Mouse (Mus musculus) megakaryocyte, embryonic 14.5 days (primary cell): ENCODE measurements at regions not wholly inside any gene's neighbourhood (a gene's known extent, or its start where the extent isn't known, plus 50 kb on each side); places are given as distances from the start of the nearest gene placed in this dataset.

ENCODE experiments used
- H3K27me3 ChIP-seq: replicated peaks from 2 replicates; pipeline ENCODE3; 2012; ENCODE audit warnings: inconsistent platforms
- H3K36me3 ChIP-seq: replicated peaks from 2 replicates; pipeline ENCODE3; 2012; ENCODE audit warnings: low read length, inconsistent platforms, mixed read lengths
- H3K4me1 ChIP-seq: 2 replicates; pipeline ENCODE4 v1.6.1; 2012; ENCODE audit warnings: inconsistent platforms
- H3K4me3 ChIP-seq: replicated peaks from 2 replicates; pipeline ENCODE3; 2012; ENCODE audit warnings: moderate library complexity, mild to moderate bottlenecking, inconsistent platforms
- H3K9me3 ChIP-seq: 2 replicates; pipeline ENCODE4 v1.6.1; 2012; ENCODE audit warnings: inconsistent platforms
- FLI1 ChIP-seq: IDR thresholded peaks from 2 replicates; pipeline ENCODE4 v1.6.1; 2012; ENCODE audit warnings: low read length, inconsistent platforms, mixed read lengths
- GATA1 ChIP-seq: IDR thresholded peaks from 3 replicates; pipeline ENCODE4 v1.6.1; 2012; ENCODE audit warnings: mixed read lengths, low read length, inconsistent platforms, borderline replicate concordance

GRCm38 (mm10) chr6:111985452-111985851 lies 288.1 kb upstream of the Lmcd1 start:
- TF ChIP-seq GATA1 (no peak), FLI1 (no peak)
- H3K9me3 ChIP-seq: peaks cover 4% of the 10 kb centered on the region; the same call in 1 of the 2 replicates
- no peak overlapping the region for H3K4me3 ChIP-seq
- H3K4me1 ChIP-seq: no peaks in the 10 kb centered on the region
- no peaks in the 10 kb centered on the region for H3K36me3 ChIP-seq
- no peaks in the 10 kb centered on the region for H3K27me3 ChIP-seq

- H3K27me3 ChIP-seq: no peaks in the 10 kb centered on the region
- TF ChIP-seq FLI1: no peak
- no peak for TF ChIP-seq GATA1
- H3K36me3 ChIP-seq: no peaks in the 10 kb centered on the region
- no peak overlapping the region for H3K4me3 ChIP-seq
- H3K4me1 ChIP-seq: no peaks in the 10 kb centered on the region
- H3K9me3 ChIP-seq: peaks cover 5% of the 10 kb centered on the region; the same call in 1 of the 2 replicates
Observed at GRCm38 (mm10) chr6:111995823-111996222, 277.7 kb upstream of the Lmcd1 start.

GRCm38 (mm10) chr6:112003784-112004471 lies 269.6 kb upstream of the Lmcd1 start:
- TF ChIP-seq GATA1: no peak
- TF ChIP-seq FLI1: no peak
- Histone ChIP-seq H3K27me3 (no peaks in the 10 kb centered on the region), H3K9me3 (peaks cover 10% of the 10 kb centered on the region), H3K4me1 (no peaks in the 10 kb centered on the region), H3K36me3 (no peaks in the 10 kb centered on the region), H3K4me3 (no peak overlapping the region)

- Histone ChIP-seq H3K9me3 (peaks cover 4% of the 10 kb centered on the region; the same call in 1 of the 2 replicates), H3K36me3 (no peaks in the 10 kb centered on the region), H3K4me3 (no peak overlapping the region), H3K27me3 (no peaks in the 10 kb centered on the region), H3K4me1 (no peaks in the 10 kb centered on the region)
- TF ChIP-seq FLI1 (no peak), GATA1 (no peak)
Observed at GRCm38 (mm10) chr6:112026261-112027205, 247.0 kb upstream of the Lmcd1 start.

GRCm38 (mm10) chr6:112050548-112051184 lies 222.9 kb upstream of the Lmcd1 start:
- Histone ChIP-seq H3K27me3 (no peaks in the 10 kb centered on the region), H3K9me3 (peaks cover 35% of the 10 kb centered on the region), H3K4me3 (no peak overlapping the region), H3K4me1 (no peaks in the 10 kb centered on the region), H3K36me3 (no peaks in the 10 kb centered on the region)
- TF ChIP-seq FLI1 (no peak), GATA1 (no peak)

- peaks cover 38% of the 10 kb centered on the region for H3K9me3 ChIP-seq
- no peak overlapping the region for H3K4me3 ChIP-seq
- H3K4me1 ChIP-seq: no peaks in the 10 kb centered on the region
- no peaks in the 10 kb centered on the region for H3K27me3 ChIP-seq
- H3K36me3 ChIP-seq: no peaks in the 10 kb centered on the region
- TF ChIP-seq FLI1 (no peak), GATA1 (no peak)
Observed at GRCm38 (mm10) chr6:112052193-112052592, 221.4 kb upstream of the Lmcd1 start.

GRCm38 (mm10) chr6:112057895-112058294 lies 215.7 kb upstream of the Lmcd1 start:
- Histone ChIP-seq H3K4me3 (no peak overlapping the region), H3K9me3 (peaks cover 24% of the 10 kb centered on the region), H3K36me3 (no peaks in the 10 kb centered on the region), H3K27me3 (no peaks in the 10 kb centered on the region), H3K4me1 (no peaks in the 10 kb centered on the region)
- no peak for TF ChIP-seq GATA1
- no peak for TF ChIP-seq FLI1

GRCm38 (mm10) chr6:112062956-112063355 lies 210.6 kb upstream of the Lmcd1 start:
- Histone ChIP-seq H3K4me3 (no peak overlapping the region), H3K4me1 (no peaks in the 10 kb centered on the region), H3K36me3 (no peaks in the 10 kb centered on the region), H3K9me3 (peaks cover 6% of the 10 kb centered on the region), H3K27me3 (no peaks in the 10 kb centered on the region)
- TF ChIP-seq FLI1 (no peak), GATA1 (no peak)

- Histone ChIP-seq H3K36me3 (no peaks in the 10 kb centered on the region), H3K4me3 (no peak overlapping the region), H3K4me1 (no peaks in the 10 kb centered on the region), H3K9me3 (0 out of 2 replicates have a peak, but pooled peaks cover 3% of the 10 kb centered on the region), H3K27me3 (no peaks in the 10 kb centered on the region)
- TF ChIP-seq FLI1: no peak
- no peak for TF ChIP-seq GATA1
Observed at GRCm38 (mm10) chr6:112090597-112090996, 183.0 kb upstream of the Lmcd1 start.
